Mouse (Mus musculus): ENCODE measurements around the gene Zfp36. TPM values are rescaled to one million over a fixed set of nuclear protein-coding genes. Genes with fewer than 3 reads are reported as not detected.
A peak's percentile ranks its signal among the peaks of the same experiment; 100 is the strongest.

The Zfp36 gene
- total RNA-seq, 1 experiment from 2014 or later, result 198 TPM

- no peak for ATAC-seq (replicated peaks in 1 of 2; ENCODE audit: insufficient read depth in 1 of 2, low FRiP score in 2 of 2, low TSS enrichment in 1 of 2, low read depth in 1 of 2, poor library complexity in 2 of 2, severe bottlenecking in 2 of 2)
Observed at GRCm38 (mm10) chr7:28374647-28375046, 5.4 kb downstream of the Zfp36 start.

- ATAC-seq (replicated peaks in 1 of 2; ENCODE audit: insufficient read depth in 1 of 2, low FRiP score in 2 of 2, low TSS enrichment in 1 of 2, low read depth in 1 of 2, poor library complexity in 2 of 2, severe bottlenecking in 2 of 2), result no peak
Observed at GRCm38 (mm10) chr7:28373891-28374495, 6.1 kb downstream of the Zfp36 start.

GRCm38 (mm10) chr7:28373131-28373581 is 6.9 kb downstream of the Zfp36 start:
- peak; percentile 2 to 8; a peak in 2 of 4 replicates for ATAC-seq (replicated peaks in 1 of 2; ENCODE audit: insufficient read depth in 1 of 2, low FRiP score in 2 of 2, low TSS enrichment in 1 of 2, low read depth in 1 of 2, poor library complexity in 2 of 2, severe bottlenecking in 2 of 2)

GRCm38 (mm10) chr7:28372251-28373108 is 7.6 kb downstream of the Zfp36 start, which contains the start of gene Plekhg2:
Gene Plekhg2, minus strand, starts transcription at chr7:28372599.
- ATAC-seq (replicated peaks in 1 of 2; ENCODE audit: insufficient read depth in 1 of 2, low FRiP score in 2 of 2, low TSS enrichment in 1 of 2, low read depth in 1 of 2, poor library complexity in 2 of 2, severe bottlenecking in 2 of 2), result peak; percentile 63 to 72

GRCm38 (mm10) chr7:28371514-28371989 is 8.5 kb downstream of the Zfp36 start:
- ATAC-seq (replicated peaks in 1 of 2; ENCODE audit: insufficient read depth in 1 of 2, low FRiP score in 2 of 2, low TSS enrichment in 1 of 2, low read depth in 1 of 2, poor library complexity in 2 of 2, severe bottlenecking in 2 of 2), result no peak

GRCm38 (mm10) chr7:28370977-28371513 is 9.0 kb downstream of the Zfp36 start:
- ATAC-seq (replicated peaks in 1 of 2; ENCODE audit: insufficient read depth in 1 of 2, low FRiP score in 2 of 2, low TSS enrichment in 1 of 2, low read depth in 1 of 2, poor library complexity in 2 of 2, severe bottlenecking in 2 of 2), result no peak

- no peak for ATAC-seq (replicated peaks in 1 of 2; ENCODE audit: insufficient read depth in 1 of 2, low FRiP score in 2 of 2, low TSS enrichment in 1 of 2, low read depth in 1 of 2, poor library complexity in 2 of 2, severe bottlenecking in 2 of 2)
Observed at GRCm38 (mm10) chr7:28370051-28370450, 10.0 kb downstream of the Zfp36 start.

GRCm38 (mm10) chr7:28368276-28368920 is 11.7 kb downstream of the Zfp36 start:
- no peak for ATAC-seq (replicated peaks in 1 of 2; ENCODE audit: insufficient read depth in 1 of 2, low FRiP score in 2 of 2, low TSS enrichment in 1 of 2, low read depth in 1 of 2, poor library complexity in 2 of 2, severe bottlenecking in 2 of 2)

- no peak for ATAC-seq (replicated peaks in 1 of 2; ENCODE audit: insufficient read depth in 1 of 2, low FRiP score in 2 of 2, low TSS enrichment in 1 of 2, low read depth in 1 of 2, poor library complexity in 2 of 2, severe bottlenecking in 2 of 2)
Observed at GRCm38 (mm10) chr7:28367663-28368275, 12.3 kb downstream of the Zfp36 start.

GRCm38 (mm10) chr7:28362441-28363060 is 17.5 kb downstream of the Zfp36 start:
- ATAC-seq (replicated peaks in 1 of 2; ENCODE audit: insufficient read depth in 1 of 2, low FRiP score in 2 of 2, low TSS enrichment in 1 of 2, low read depth in 1 of 2, poor library complexity in 2 of 2, severe bottlenecking in 2 of 2), result no peak; a peak in 1 of 4 replicates

- ATAC-seq (replicated peaks in 1 of 2; ENCODE audit: insufficient read depth in 1 of 2, low FRiP score in 2 of 2, low TSS enrichment in 1 of 2, low read depth in 1 of 2, poor library complexity in 2 of 2, severe bottlenecking in 2 of 2), result no peak
Observed at GRCm38 (mm10) chr7:28361647-28362341, 18.3 kb downstream of the Zfp36 start.

- ATAC-seq (replicated peaks in 1 of 2; ENCODE audit: insufficient read depth in 1 of 2, low FRiP score in 2 of 2, low TSS enrichment in 1 of 2, low read depth in 1 of 2, poor library complexity in 2 of 2, severe bottlenecking in 2 of 2), result no peak
Observed at GRCm38 (mm10) chr7:28360291-28360690, 19.8 kb downstream of the Zfp36 start.

GRCm38 (mm10) chr7:28359854-28360253 is 20.2 kb downstream of the Zfp36 start:
- no peak for ATAC-seq (replicated peaks in 1 of 2; ENCODE audit: insufficient read depth in 1 of 2, low FRiP score in 2 of 2, low TSS enrichment in 1 of 2, low read depth in 1 of 2, poor library complexity in 2 of 2, severe bottlenecking in 2 of 2)

GRCm38 (mm10) chr7:28358431-28358830 is 21.6 kb downstream of the Zfp36 start:
- no peak for ATAC-seq (replicated peaks in 1 of 2; ENCODE audit: insufficient read depth in 1 of 2, low FRiP score in 2 of 2, low TSS enrichment in 1 of 2, low read depth in 1 of 2, poor library complexity in 2 of 2, severe bottlenecking in 2 of 2)

GRCm38 (mm10) chr7:28357984-28358383 is 22.1 kb downstream of the Zfp36 start:
- no peak for ATAC-seq (replicated peaks in 1 of 2; ENCODE audit: insufficient read depth in 1 of 2, low FRiP score in 2 of 2, low TSS enrichment in 1 of 2, low read depth in 1 of 2, poor library complexity in 2 of 2, severe bottlenecking in 2 of 2)

- ATAC-seq (replicated peaks in 1 of 2; ENCODE audit: insufficient read depth in 1 of 2, low FRiP score in 2 of 2, low TSS enrichment in 1 of 2, low read depth in 1 of 2, poor library complexity in 2 of 2, severe bottlenecking in 2 of 2), result no peak
Observed at GRCm38 (mm10) chr7:28356981-28357380, 23.1 kb downstream of the Zfp36 start.
